Mouse (Mus musculus) midbrain, embryonic 14.5 days (tissue): Measurements from ENCODE around the gene Gfra4. TPM values are rescaled to one million over a fixed set of nuclear protein-coding genes. Genes with fewer than 3 reads are reported as not detected.

ENCODE experiments used
- ATAC-seq: fragments of 200-750 bp; cut with Nextera tagmentation; 2 replicates; pipeline ENCODE4 v1.8.0; 2017; ENCODE audit warnings: moderate number of reproducible peaks, moderate library complexity; ENCODE audit not compliant: low FRiP score, low TSS enrichment
- DNase-seq: peaks from one replicate; pipeline ENCODE4 v3.0.0-alpha.2; 2015
- H3K27ac ChIP-seq: fragments of 300-500 bp; sonication (generic); replicated peaks from 2 replicates; pipeline ENCODE4 v1.5.1; 2014; ENCODE audit warnings: mild to moderate bottlenecking, low read depth, low read length, moderate library complexity
- H3K27me3 ChIP-seq: fragments of 300-500 bp; sonication (generic); 2 replicates; pipeline ENCODE4 v1.6.1; 2014; ENCODE audit warnings: low read length, control low read depth, mixed read lengths; ENCODE audit not compliant: control insufficient read depth, insufficient read depth
- H3K36me3 ChIP-seq: fragments of 300-500 bp; sonication (generic); 2 replicates; pipeline ENCODE4 v1.6.1; 2014; ENCODE audit warnings: low read length, control low read depth; ENCODE audit not compliant: control insufficient read depth, insufficient read depth
- H3K4me1 ChIP-seq: fragments of 300-500 bp; sonication (generic); 2 replicates; pipeline ENCODE4 v1.6.1; 2014; ENCODE audit warnings: mild to moderate bottlenecking, antibody characterized with exemption, low read length, control low read depth; ENCODE audit not compliant: control insufficient read depth, insufficient read depth
- H3K4me2 ChIP-seq: fragments of 300-500 bp; sonication (generic); 2 replicates; pipeline ENCODE4 v1.6.1; 2014; ENCODE audit warnings: mild to moderate bottlenecking, low read length, moderate library complexity
- H3K4me3 ChIP-seq: fragments of 300-500 bp; sonication (generic); replicated peaks from 2 replicates; pipeline ENCODE4 v1.5.1; 2014; ENCODE audit warnings: low read depth, low read length
- H3K9ac ChIP-seq: fragments of 300-500 bp; sonication (generic); replicated peaks from 2 replicates; pipeline ENCODE4 v1.6.1; 2014; ENCODE audit warnings: mild to moderate bottlenecking, low read length, moderate library complexity
- H3K9me3 ChIP-seq: fragments of 300-500 bp; sonication (generic); 2 replicates; pipeline ENCODE4 v1.6.1; 2016; ENCODE audit warnings: low read length, control low read depth, mixed read lengths; ENCODE audit not compliant: control insufficient read depth
- WGBS: fragments of 180-500 bp; shearing (Covaris S2); extraction: QIAGEN DNeasy Blood & Tissue Kit; methylation state at CpG from one replicate; pipeline ENCODE4 v1.1.7; 2014; 5-methylcytosine and 5-hydroxymethylcytosine counted together
- polyA plus RNA-seq: library from polyadenylated mRNA; unstranded; fragments of >200 nt; fragmentation: Nextera tagmentation; extraction: Ambion mirVana; gene quantifications from 2 replicates; pipeline ENCODE4 v1.2.1, GENCODE M21; 2014

Gene Gfra4
- polyA plus RNA-seq, 1 experiment from 2014 or later, result 37.8 TPM

DNA sequence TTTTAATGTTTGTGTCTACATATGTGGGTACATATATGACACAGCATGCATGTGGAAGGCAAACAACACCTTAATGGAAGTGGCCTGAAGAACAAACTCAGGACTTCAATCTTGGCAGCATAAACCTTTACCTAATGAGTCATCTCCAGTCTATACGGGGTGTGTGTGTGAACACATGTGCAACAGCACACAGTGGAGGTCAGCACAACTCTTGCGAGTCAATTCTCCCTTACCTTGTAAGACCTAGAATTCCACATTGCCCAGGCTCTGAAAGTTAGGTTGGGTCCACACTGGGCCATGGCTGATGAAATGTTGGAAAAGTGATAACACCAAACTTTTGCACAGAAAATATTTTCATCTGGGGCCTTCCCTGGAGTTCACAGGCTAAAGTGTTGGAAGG lies 12.3 kb downstream of the Gfra4 start:
- Histone ChIP-seq H3K4me2 (no peak overlapping the region), H3K27ac (no peak overlapping the region), H3K36me3 (peaks cover 22% of the 10 kb centered on the region), H3K27me3 (no peaks in the 10 kb centered on the region), H3K4me1 (no peaks in the 10 kb centered on the region), H3K9me3 (no peaks in the 10 kb centered on the region), H3K9ac (no peak overlapping the region), H3K4me3 (no peak overlapping the region)
- 98% methylated on average over 2 of the region's 2 CpGs for WGBS
- DNase-seq, result no peak
- no peak for ATAC-seq

DNA sequence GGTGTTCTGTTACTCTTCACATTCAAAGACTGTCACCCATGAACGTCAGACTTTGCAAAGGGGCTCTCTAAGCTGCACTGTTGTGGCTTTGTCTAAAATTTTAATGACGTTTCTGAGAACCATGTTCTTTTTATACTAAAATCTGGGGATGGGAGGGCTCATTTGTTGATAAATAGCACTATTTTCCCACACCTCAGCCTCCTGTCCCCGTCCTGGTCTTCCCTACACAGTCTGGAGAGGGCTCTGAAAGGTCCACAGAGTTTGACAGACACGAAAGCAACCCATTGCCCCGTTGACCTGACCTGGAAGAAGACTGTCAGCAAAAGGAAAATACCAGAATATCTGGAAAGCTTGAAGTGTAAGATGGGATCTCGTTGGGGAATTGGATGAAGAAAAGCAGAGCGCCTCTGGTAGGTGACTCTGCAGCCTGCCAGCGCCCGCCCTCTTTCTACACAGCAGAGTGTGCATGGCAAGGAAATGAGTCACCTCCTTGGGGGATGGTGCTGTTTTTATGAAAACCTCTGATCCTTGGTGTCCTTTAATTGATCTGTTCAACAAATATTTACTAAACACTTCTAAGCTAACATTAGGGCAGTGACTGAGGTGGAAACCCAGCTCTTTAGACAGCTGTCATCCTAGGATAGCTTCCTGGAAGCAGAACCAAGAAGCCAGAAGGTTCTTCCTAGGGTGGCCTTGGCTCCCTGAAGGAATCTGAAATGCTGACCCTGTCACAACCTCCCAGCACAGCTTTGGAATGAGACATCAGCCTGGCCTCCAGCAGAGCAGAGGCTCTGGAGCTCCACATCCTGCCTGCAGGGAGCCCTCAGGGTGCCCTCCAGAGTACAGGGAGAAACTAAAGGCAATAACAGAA lies 13.6 kb downstream of the Gfra4 start:
- DNase-seq (no peak), ATAC-seq (no peak)
- Histone ChIP-seq H3K36me3 (peaks cover 31% of the 10 kb centered on the region), H3K4me2 (no peak overlapping the region), H3K4me1 (no peaks in the 10 kb centered on the region), H3K9me3 (no peaks in the 10 kb centered on the region), H3K9ac (no peak overlapping the region), H3K4me3 (no peak overlapping the region), H3K27me3 (no peaks in the 10 kb centered on the region), H3K27ac (no peak overlapping the region)
- 84% methylated on average over 9 of the region's 9 CpGs for WGBS

- peaks cover 47% of the 10 kb centered on the region for H3K36me3 ChIP-seq
- DNase-seq, result no peak
Observed at GRCm38 (mm10) chr2:131026941-131027340, 15.9 kb downstream of the Gfra4 start.

GRCm38 (mm10) chr2:131025230-131025629 lies 17.7 kb downstream of the Gfra4 start:
- Histone ChIP-seq H3K27ac (no peak overlapping the region), H3K4me2 (no peak overlapping the region), H3K36me3 (peaks cover 59% of the 10 kb centered on the region), H3K4me1 (no peaks in the 10 kb centered on the region), H3K9ac (no peak overlapping the region), H3K27me3 (no peaks in the 10 kb centered on the region), H3K4me3 (no peak overlapping the region), H3K9me3 (no peaks in the 10 kb centered on the region)
- WGBS, result 94% methylated on average over 2 of the region's 2 CpGs
- DNase-seq (no peak), ATAC-seq (no peak)

More at GRCm38 (mm10) chr2:131026941-131027340, 15.9 kb downstream of the Gfra4 start:
- Histone ChIP-seq H3K9ac (no peak overlapping the region), H3K27ac (no peak overlapping the region), H3K27me3 (no peaks in the 10 kb centered on the region), H3K4me3 (no peak overlapping the region), H3K4me2 (no peak overlapping the region), H3K4me1 (no peaks in the 10 kb centered on the region), H3K9me3 (no peaks in the 10 kb centered on the region)
- ATAC-seq, result no peak
- 87% methylated on average over 3 of the region's 3 CpGs for WGBS

DNA sequence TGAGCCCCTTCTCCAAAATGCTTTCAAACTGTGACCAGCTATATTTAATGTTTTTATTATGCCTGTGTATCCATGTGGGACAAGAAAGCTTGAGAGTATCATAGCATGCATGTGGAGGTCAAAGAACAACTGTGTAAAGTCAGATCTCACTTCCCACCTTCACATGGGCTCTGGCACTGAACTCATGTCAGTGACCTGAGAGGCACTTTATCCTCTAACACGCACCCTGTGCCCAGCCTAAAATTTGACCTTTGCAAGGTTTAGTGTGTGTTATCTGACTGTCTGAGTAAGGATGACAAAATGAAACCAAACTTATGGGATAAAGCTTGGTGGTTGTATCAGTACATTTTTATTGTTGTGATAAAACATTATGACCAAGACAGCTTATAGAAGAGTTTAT lies 32.3 kb downstream of the Gfra4 start:
- ATAC-seq, result no peak
- no peaks in the 10 kb centered on the region for H3K27me3 ChIP-seq
- H3K4me1 ChIP-seq, result no peaks in the 10 kb centered on the region
- no peak overlapping the region for H3K9ac ChIP-seq
- no peak for DNase-seq
- no peak overlapping the region for H3K27ac ChIP-seq
- H3K4me2 ChIP-seq, result no peak overlapping the region
- WGBS, result 94% methylated on average over 1 of the region's 1 CpGs
- no peaks in the 10 kb centered on the region for H3K9me3 ChIP-seq
- peaks cover 60% of the 10 kb centered on the region for H3K36me3 ChIP-seq
- no peak overlapping the region for H3K4me3 ChIP-seq

DNA sequence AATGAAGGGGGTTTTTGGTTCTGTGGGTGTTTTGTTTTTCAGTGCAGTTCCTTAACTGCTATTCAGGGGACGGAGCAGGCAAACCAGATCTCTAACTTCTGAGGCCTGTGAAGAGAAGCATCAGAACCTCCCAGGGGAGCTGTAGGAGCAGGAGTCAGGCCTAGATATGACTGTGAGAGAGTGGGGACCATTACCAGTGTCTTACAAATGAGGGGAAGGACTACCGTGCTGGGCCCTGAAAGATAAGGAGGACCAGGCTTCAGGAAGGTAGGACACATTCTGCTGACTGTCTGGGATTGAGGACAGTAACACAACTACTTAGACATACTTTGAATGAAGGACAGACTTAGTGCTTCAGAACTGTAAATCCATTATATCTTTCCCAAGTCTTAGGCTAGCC lies 33.8 kb downstream of the Gfra4 start:
- Histone ChIP-seq H3K9ac (no peak overlapping the region), H3K27ac (no peak overlapping the region), H3K9me3 (no peaks in the 10 kb centered on the region), H3K4me3 (no peak overlapping the region), H3K4me2 (no peak overlapping the region), H3K27me3 (no peaks in the 10 kb centered on the region), H3K4me1 (no peaks in the 10 kb centered on the region), H3K36me3 (peaks cover 61% of the 10 kb centered on the region)
- ATAC-seq, result no peak
- 91% methylated on average over 2 of the region's 2 CpGs for WGBS
- DNase-seq, result no peak

DNA sequence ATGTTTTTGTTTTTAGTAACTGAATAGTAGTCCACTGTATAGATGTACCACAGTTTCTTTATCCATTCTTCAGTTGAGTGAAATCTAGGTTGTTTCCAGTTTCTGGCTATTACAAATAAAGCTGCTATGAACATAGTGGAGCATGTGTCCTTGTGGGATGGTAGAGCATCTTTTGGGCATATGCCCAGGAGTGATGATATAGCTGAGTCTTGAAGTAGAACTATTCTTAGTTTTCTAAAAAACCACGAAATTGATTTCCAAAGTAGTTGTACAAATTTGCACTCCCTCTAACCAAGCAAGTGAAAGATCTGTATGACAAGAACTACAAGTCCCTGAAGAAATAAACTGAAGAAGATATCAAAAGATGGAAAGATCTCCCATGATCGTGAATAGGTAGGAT lies 50.1 kb downstream of the Gfra4 start:
- no peak overlapping the region for H3K9ac ChIP-seq
- H3K9me3 ChIP-seq, result no peaks in the 10 kb centered on the region
- H3K4me3 ChIP-seq, result no peak overlapping the region
- H3K27ac ChIP-seq, result no peak overlapping the region
- no peak for ATAC-seq
- H3K27me3 ChIP-seq, result no peaks in the 10 kb centered on the region
- no peaks in the 10 kb centered on the region for H3K4me1 ChIP-seq
- no peak overlapping the region for H3K4me2 ChIP-seq
- peaks cover 32% of the 10 kb centered on the region for H3K36me3 ChIP-seq
- WGBS, result 97% methylated on average over 2 of the region's 2 CpGs
- DNase-seq, result no peak
